Mouse (Mus musculus) kidney, postnatal 36 days (tissue): ENCODE measurements at regions not wholly inside any gene's neighbourhood (a gene's known extent, or its start where the extent isn't known, plus 50 kb on each side); places are given as distances from the start of the nearest gene placed in this dataset.
"Not testable (repeated sequence)": the region's sequence is repeated elsewhere in the genome, so short reads cannot be mapped to it uniquely, and the experiment has no call there.

ENCODE experiments used
- DNase-seq, 2 experiments: peaks; one replicate each; pipeline ENCODE4 v3.0.0; 2021 to 2022; ENCODE audit warnings: mixed read lengths in 2 of 2

DNA sequence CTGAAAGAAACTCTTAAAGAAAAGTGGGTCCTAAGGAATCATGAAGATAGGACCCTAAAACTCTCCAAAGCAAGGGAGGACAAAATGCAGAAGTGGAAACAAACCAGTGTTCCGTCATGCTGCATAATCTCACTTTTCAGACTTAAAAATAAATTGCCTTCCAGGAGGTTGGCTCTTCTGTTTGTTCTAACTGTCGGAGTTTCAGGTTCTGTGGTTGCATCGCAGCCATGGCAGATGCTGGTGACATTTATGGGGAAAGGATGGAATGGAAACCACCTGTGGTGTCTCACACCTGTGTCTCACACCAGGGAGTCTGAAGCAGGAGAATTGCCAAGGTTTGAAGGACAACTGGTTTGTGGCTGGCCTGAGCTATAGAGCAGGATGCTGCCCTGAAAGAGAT, 50.9 kb upstream of the Hivep1 start:
- no peak for DNase-seq

DNA sequence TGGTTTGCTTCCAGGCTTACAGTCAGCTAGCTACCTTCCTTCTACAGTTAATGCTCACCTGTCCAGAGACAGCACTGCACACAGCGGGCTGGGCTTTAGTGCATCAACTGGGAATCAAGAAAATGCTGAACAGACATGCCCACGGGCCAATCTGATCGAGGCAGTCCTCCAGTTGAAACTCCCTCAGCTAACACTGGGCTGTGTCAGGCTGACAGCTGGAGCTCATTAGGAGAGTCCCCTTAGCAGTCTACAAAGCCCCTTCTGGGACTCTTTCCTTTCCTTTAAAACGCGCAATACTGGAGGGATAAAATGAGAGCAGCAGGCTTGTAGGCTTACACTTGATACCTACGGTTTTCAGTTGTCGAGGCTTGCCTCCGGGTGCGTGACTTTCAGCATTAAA, 53.9 kb upstream of the Hivep1 start:
- DNase-seq, result no peak

DNA sequence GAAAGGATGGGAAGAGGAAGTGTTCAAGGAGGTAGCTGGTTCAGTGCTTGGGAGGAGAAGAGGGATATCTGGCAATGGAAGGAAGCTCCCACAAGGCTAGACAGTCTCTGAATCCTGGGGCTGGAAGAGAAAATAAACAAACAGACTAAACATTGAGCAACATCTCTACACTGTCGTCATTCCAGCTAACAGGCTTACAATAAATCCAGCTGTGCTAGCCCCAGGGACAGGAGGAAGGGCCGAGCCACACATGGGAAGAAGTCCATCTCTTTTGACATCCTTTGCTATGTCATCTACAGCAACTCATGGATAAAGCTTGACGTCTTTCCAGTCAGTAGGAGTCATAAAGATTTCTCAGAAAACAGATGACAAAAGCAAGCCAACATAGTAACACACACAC, 57.7 kb upstream of the Hivep1 start:
- no peak for DNase-seq

DNA sequence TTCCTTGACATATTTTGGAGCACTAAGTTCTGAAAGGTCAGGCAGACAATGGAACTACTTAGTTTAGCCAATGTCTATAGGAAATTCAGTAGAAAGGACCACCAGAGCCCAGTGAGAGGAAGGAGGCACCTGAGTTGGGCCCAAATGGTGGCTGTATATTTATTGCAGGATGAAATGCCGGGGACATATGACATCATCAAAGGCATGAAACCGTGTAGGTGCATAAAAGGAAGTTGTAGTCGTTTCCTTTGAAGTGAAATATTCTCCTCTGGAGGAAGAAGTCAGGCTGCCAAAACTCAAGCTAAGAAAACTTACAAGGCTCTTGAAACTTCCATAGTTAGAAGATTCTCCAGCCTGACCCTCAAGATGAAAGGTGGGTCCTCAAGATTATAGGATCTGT, 75.9 kb upstream of the Hivep1 start:
- DNase-seq, result no peak

DNA sequence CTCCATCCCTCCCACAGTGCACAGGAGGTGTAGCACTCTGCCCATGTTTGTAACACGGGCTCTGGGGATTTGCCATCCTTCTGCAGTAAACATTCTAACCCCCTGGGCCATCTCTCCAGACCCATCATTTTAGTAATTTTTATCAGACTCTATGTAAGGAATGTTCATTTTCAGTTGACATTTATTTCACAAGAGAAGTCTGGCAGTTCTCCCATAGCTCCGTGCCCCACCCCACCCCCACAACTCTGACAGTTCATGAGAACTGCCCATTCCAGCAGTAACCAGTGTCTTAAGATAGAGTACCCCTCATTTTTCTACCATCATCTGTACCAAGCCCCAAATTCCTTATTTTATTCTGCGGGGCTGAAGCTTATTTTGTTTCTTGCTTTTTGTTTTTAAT, 88.9 kb upstream of the Hivep1 start:
- no peak for DNase-seq

DNA sequence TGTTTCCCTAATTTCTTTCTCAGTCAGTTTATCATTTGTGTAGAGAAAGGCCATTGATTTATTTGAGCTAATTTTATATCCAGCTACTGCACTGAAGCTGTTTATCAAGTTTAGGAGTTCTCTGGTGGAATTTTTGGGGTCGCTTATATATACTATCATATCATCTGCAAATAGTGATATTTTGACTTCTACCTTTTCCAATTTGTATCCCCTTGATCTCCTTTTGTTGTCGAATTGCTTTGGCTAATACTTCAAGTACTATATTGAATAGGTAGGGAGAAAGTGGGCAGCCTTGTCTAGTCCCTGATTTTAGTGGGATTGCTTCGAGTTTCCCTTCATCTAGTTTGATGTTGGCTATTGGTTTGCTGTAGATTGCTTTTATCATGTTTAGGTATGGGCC, 90.9 kb upstream of the Hivep1 start:
- not testable (repeated sequence) for DNase-seq

DNA sequence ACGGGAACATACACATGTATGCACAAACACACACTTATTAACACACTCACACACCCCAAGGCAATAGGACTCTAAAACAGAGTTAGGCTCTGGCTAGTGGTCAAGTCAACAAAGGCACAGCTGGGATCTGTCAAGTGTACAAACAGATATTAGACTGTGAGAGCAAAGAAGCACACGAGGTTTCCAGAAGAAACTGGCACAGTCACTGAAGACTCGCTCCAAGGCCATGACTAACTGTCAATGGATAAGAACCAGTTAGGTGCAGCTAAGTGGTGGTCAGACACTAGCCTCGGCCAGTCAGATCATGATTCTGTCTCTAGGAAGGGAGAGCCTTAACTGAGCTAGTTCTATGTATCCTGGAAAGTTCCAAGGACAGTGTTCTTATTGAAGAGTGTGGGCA, 93.9 kb upstream of the Hivep1 start:
- DNase-seq, result peak; percentile 3 to 42

DNA sequence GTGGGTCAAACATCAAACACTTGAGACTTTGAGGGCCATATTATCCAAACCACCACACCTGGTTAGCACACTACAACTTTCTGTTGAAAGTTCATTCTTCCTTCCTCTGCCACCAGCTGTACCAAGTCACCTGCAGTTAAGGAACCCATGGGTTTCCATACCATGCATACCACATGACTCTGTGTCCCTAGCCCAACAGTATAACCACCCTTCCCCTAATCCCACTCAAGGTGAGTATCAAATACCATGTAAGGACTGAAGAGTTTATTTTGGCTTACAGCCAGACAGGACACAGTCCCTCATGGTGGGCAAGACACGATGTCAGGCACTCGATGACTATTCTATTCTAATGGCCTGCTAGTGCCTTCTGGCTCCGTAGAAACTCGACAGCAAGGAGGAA, 95.9 kb upstream of the Hivep1 start:
- no peak for DNase-seq

DNA sequence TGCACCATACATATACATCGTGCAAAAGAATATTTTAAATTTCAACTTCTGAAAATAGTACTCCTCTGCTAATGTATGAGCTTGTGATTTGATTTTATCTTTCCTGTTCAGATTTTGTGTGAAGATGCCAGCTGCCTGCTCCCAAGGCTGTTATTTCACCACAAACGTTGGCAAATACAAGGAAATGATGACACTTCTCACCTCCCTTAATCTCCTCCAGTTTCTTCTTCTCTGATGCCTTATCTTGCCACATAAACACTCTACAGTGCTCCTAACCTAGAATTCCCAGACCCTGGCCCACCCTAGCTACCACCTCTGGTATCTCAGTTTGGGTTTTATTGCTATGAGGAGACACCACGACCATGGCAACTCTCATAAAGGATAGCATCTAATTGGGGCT, 96.6 kb upstream of the Hivep1 start:
- no peak for DNase-seq

DNA sequence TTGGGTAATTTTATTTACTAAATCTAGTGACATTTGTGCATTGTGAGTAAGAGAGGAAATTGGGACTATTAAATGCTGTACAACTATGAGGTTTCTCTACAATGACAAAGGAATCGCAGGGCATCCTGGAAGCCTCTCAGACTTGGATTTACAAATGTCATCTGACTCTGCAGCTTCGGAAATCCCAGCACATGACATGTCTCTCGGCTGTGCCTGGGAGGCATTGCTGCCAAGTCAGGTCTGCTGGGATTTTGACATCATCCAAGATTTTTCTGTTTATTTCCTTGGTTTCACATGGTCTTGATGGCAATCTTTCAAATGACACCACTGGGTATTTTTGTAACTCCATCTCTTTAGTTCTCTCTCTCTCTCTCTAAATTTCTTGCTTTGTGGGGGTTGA, 99.4 kb upstream of the Hivep1 start:
- DNase-seq, result no peak

DNA sequence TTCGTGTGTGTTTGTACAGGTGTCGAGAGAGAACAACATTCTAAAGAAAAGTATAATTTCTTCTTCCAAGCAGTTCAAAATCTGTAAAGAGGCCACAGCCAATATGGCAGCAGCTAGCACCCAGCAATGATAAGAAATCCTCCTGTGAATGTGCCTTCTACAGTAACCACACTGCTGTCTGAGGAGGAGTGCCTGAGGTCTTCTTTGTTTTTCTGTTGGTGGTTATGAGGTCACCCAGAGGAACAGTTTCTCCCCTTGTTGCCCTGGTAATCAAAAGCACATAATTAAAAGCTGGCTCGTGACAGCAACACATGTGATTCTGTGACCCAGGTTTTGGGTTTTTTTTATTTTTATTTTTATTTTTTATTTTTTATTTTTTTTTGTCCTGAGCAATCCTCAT, 100.8 kb upstream of the Adtrp start:
- DNase-seq, result peak in 1 of 2 experiments; percentile 5

DNA sequence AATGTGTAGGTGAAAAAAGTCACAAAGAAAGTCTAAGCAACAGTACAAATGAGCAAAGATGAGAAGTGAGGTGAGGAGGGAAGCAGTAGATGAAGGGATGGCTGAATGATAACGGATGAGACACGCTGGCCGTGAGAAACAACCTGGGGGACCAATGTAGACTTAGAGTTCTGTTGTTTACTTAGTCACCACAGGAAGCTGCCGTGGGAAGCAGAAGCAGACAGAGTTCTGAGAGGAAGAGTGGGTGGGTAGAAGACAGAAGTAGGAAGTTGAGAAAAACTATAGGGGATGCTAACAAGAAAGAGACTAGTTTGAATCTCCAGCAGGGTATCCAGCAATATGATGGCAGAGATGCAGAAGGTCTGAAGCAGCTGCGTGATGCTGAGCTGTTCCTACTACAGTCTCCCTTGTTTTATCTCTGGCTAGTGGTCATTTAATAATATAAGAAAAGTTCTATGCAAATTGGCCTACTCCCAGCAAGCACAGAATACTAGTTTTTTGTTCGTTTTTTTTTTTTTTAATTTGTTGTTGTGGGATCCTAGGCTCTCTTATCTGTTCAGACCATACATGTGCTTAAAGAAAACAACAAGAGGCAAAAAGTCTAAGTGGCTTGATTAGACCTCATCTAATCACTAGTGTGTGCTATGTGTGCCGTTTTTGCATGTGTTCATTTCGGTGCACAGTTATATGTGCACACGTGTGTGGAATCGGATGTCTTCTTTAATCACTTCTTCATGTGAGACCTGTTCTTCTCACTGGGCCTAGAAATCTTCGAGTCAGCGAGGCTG, 85.0 kb upstream of the Adtrp start:
- DNase-seq, result no peak

DNA sequence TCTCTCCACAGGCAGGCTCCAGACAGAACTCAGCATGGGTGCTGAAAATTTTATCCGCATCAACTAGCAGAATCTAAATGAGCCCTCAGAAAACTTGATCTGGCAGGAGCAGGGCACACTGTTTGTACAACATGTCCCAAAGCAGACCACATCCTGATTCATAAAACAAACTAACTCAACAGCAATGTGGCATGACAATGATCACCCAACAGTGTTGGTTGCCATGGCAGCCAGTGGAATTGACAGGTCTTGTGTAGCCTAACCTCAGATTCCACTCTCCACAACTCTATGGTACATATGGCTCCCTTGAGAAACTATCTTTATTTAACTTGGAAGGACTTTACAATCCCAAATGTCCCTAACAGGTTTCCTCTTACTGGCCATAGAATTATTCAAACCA, 82.3 kb upstream of the Adtrp start:
- DNase-seq, result no peak

DNA sequence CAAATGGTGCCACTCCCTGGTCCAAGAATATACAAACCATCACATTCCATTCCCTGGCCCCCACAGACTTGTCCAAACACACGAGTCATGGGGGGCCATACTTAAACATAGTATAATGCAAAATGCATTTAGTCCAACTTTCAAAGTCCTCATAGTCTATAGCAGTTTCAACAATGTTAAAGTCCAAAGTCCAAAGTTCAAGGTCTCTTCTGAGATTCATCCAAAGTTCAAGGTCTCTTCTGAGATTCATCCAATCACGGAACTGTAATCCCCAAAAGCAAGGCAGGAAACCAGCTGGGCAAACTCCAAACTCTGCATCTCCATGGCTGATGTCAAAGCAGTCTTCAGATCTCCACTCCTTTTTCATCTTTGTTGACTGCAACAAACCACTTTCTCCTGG, 78.4 kb upstream of the Adtrp start:
- DNase-seq, result not testable (repeated sequence)

DNA sequence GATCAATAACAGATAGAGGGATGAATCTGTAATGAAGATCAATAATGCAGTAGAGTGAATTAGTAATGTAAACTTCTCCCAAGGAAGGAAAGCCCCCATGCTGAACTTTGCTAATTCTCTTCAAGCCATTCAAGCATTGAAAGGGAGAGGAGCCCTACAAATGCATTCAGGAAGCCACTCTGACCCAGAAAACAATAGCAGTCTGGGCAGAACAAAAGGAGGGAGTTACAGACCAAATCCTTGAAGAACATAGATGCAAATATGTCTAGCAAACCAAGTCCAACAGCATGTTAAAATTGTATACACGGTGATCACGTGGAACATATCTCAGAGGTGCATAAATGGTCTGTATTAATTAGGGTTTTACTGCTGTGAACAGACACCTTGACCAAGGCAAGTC, 77.7 kb upstream of the Adtrp start:
- DNase-seq, result no peak

DNA sequence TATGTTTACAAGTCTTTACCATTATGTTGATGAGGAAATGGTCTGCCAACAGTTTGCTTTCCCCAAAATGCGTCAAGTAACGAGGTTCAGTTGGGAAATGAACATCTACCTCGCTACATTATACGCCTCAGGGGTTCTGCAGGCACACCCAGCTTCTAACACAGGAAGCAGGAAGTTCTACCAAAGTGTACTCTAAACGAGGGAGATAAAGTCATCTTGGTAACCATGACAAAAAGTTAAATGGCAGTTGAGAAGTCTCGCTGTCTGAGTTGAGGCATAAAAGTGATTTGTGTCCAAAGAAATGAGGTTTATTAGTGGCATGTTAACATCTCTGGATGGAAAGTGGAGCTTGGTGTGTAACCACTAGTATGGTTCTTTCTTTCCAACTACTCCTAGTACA, 73.7 kb upstream of the Adtrp start:
- no peak for DNase-seq

DNA sequence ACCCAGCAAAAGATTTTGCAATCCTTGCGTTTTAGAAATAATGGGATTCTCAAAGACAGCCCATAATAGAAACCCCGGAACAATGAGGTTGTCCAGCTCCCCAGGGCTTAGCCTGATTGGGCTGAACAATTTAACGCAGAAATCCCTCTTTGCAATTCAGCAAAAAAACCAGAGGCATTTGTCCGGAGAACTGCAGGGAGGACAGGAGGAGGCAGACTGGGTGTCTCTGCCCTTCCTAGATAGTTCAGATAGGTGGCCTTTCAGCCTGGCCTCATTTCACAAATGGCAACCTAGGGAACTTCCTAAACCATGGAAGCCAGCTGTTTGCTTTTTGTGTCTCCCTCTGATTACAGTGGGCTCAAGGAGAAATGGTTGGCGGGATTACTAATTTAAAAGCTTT, 71.0 kb upstream of the Adtrp start:
- no peak for DNase-seq

DNA sequence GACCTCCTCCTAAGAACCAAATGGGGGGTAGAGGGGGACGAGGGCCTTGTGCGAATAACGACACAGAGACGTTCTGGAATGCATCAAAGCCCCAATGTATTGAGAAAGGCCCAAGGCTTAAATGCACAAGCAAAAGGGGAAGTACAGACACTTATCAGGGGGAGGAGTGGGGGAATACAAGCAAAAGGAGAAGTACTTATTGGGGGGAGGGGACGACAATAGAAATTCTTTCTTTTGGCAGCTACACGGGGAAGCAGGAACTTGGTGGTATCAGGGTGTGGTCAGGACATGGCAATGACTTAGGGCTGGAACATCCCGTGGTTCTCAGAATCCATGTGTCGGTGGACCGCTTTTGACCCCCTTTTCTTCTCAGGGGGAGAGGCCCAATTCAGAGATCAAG, 68.3 kb upstream of the Adtrp start:
- DNase-seq, result not testable (repeated sequence)

DNA sequence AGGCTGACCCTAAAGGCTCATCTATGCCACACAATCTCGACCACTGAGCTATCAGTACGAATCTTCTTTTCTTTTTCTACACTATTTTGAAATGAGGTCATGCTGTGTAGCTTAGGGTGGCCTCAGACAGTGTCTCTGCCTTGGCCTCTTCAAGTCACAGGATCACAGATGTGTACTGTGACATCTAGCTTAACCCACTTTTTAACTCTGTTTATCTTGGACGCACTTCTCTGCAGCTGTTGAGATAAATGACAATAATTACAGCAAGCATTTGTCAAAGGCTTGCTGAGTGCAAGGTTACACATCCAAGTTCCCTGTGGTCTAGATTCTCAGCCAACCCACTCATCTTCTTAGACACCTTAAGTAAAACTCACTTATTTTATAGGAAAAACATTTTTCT, 63.3 kb upstream of the Adtrp start:
- peak in 1 of 2 experiments; percentile 29 for DNase-seq

DNA sequence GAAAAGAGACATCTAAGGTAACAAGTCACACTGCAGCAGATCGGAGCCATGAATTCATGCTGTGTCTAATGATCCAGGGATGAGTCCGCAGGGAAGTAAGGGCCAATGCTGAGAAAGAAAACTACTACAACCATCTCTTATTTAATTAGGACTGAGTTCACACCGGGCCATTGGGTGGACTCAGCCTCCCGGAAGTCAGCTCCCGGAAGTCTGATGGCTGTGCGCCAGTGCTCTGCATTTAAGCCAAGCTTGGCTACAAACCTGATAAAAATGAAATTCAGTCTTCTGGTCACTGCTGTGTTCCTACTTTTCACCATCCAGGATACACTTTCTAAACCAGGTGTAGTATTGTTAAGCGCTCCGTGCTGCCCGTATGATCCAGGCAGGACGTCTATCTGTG, 62.8 kb upstream of the Adtrp start:
- DNase-seq, result peak; percentile 29 to 72

DNA sequence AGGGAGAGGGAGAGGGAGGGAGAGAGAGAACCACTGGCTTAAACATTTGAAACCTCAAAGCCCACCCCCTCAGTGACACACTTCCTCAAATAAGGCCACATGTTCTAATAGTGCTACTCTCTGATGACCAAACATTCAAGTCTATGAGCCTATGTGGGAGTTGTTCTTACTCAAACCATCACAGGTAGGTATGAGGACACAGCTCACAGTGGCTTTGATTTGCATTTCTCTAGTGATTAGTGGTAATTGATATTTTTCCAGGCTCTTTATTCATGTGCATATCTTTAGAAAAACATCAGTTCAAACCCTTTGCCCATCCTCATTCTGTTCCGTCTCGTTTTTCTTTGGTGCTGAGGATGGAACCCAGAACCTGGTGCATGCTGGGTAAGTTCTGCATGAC, 59.5 kb upstream of the Adtrp start:
- no peak for DNase-seq

DNA sequence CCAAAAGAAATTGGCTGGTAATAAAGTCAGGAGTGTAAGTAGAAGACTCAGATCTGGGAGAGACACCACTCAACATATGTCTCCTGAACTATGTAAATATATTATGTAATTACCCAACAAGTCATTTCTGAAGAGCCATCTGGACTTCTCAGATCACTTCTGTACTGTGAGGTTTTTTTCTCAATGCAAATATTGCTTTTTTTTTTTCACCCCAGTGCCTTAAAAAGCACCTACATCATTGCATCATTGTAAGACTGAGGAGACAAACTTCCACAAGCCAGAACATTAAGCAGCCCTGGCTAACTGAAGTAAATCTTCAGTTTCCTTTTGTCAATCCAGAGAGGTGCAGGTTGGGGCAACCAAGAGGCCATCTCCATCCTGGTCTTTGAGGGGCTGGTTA, 55.8 kb upstream of the Adtrp start:
- DNase-seq, result no peak

DNA sequence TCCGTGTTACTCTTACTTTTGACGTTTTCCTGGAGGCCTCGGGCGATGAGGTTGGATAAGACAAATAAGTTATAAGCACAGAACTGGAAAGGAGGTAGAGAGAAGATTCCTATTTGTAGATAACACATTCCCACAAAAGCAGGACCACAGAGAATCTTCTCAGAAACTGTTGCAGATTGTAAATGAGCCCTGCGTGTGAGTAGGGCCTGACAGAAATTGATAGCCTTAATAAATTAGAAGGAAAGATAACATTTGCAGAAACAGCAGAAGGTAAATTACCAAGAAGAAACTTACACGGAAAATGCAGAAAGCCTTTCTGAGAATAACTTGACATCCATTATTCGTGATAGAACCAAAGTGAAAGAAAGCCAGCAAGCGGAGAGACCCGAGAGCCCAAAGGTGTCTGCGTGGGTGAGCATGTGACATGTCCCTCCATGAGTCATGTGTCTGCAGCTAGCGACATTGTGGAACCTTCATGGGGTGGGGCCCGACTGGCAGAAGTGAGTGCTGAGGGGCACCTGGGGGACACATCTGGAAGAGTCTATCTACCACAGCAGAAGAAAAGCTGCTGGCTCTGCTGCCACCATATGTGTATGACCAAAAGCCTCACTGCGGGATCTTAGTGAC, 52.5 kb upstream of the Adtrp start:
- no peak for DNase-seq

DNA sequence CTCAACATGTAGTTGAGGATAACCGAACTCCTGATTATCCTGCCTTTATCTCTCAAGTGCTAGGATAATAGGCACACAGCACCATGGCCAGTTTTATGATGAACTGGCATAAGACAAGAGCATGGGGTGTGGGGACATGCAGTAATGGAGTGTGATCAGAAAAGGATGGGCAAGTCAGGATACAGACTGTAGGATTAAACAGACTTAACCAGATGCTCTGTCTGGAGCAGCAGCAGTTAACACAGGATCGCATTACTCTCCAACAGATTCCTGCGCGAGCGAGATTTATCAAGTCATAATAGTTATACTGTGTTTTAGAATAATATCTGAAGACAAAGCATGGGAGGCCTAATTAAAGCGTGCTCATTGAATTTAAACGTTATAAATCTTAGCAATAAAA, 51.8 kb upstream of the Adtrp start:
- DNase-seq, result no peak
